Mouse (Mus musculus) forebrain, embryonic 10.5 days (tissue): ENCODE data around the gene Ero1l. TPM values are rescaled to one million over a fixed set of nuclear protein-coding genes. Genes with fewer than 3 reads are reported as not detected.

Experiments used
- DNase-seq: peaks from one replicate; pipeline ENCODE4 v3.0.0-alpha.2; 2017; ENCODE audit warnings: low spot score; ENCODE audit errors: extremely low spot score
- H3K27ac ChIP-seq: fragments of 300-500 bp; sonication (generic); 2 replicates; pipeline ENCODE4 v1.5.1; 2016; ENCODE audit warnings: mild to moderate bottlenecking
- H3K27me3 ChIP-seq: fragments of 300-500 bp; sonication (generic); 2 replicates; pipeline ENCODE4 v1.6.1; 2016; ENCODE audit warnings: mild to moderate bottlenecking; ENCODE audit not compliant: poor library complexity, severe bottlenecking
- H3K36me3 ChIP-seq: fragments of 300-500 bp; sonication (generic); replicated peaks from 2 replicates; pipeline ENCODE4 v1.6.1; 2016; ENCODE audit warnings: mild to moderate bottlenecking, moderate library complexity
- H3K4me1 ChIP-seq: fragments of 300-500 bp; sonication (generic); 2 replicates; pipeline ENCODE4 v1.6.1; 2016
- H3K4me3 ChIP-seq: fragments of 300-500 bp; sonication (generic); 2 replicates; pipeline ENCODE4 v1.5.1; 2016; ENCODE audit warnings: mild to moderate bottlenecking, moderate library complexity
- H3K9me3 ChIP-seq: fragments of 300-500 bp; sonication (generic); 2 replicates; pipeline ENCODE4 v1.6.1; 2016; ENCODE audit warnings: mild to moderate bottlenecking, moderate library complexity
- WGBS: fragments of 180-500 bp; shearing (Covaris S2); methylation state at CpG from one replicate; pipeline ENCODE4 v1.1.7; 2016; 5-methylcytosine and 5-hydroxymethylcytosine counted together
- polyA plus RNA-seq: library from polyadenylated mRNA; unstranded; fragments of >200 nt; fragmentation: Nextera tagmentation; extraction: Ambion mirVana; gene quantifications from 2 replicates; pipeline ENCODE4 v1.2.1, GENCODE M21; 2016

Ero1l gene
- polyA plus RNA-seq, 1 experiment from 2014 or later = 32.0 TPM

DNA sequence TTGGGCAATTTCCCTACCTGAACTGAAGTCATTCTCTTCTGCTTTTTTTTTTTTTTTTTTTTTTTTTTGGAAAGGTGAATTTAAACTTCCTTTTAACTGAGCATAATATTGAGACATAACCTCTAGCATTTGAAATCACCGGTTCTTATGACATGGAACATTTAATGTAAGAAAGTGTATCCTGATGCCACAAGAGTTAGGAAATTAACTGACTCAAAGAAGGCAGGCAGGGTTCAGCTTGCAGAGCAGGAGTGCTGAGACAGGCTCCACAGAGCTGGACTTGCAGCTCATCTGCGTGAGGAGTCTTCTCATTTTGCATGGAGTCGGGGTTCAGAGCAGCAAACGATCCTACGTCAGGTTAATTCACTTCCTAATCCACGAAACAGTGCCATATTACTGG is 42.8 kb downstream of the Ero1l start:
- no peaks in the 10 kb centered on the region for H3K27me3 ChIP-seq
- H3K36me3 ChIP-seq = peaks cover 8% of the 10 kb centered on the region; the same call in 1 of the 2 replicates
- no peak overlapping the region for H3K4me3 ChIP-seq
- 86% methylated on average over 6 of the region's 6 CpGs for WGBS
- H3K27ac ChIP-seq = no peak overlapping the region
- H3K9me3 ChIP-seq = no peaks in the 10 kb centered on the region
- DNase-seq = no peak
- H3K4me1 ChIP-seq = no peaks in the 10 kb centered on the region

DNA sequence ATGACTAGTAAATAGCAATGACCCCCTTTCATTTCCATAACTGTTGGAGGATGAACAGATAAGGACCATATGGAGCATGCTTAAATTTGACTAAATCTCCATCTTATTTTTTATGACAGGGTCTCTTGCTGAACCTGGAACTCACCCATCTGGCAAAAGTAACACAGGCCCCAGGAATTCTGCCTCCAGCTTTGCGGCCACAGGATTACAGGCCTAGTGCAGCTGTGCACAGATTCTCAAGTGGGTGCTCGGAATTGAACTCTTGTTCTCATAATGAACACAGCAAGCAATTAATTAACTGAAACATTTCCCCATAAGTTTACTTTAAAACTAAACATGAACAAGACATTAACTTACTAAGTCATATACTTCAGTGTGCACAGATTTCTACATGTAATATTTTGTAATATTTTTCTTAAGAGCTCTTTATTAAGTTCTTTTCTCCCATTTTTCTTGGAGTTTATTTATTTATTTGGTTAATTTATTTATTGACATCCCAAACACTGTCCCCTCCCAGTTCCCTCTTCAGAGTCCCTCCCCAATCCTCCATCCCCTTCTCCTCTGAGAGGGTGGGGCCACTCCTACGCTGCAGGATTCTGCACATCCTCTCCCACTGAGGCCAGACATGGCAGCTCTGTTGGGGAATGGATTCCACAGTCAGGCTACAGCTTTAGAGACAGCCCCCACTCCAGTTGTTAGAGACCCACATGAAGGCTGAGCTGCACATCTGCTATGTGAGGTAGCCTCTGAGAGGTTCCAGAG is 54.6 kb downstream of the Ero1l start:
- WGBS = 93% methylated on average over 3 of the region's 3 CpGs
- H3K4me3 ChIP-seq = no peak overlapping the region
- H3K9me3 ChIP-seq = 0 out of 2 replicates have a peak, but pooled peaks cover under 1% of the 10 kb centered on the region
- no peak overlapping the region for H3K27ac ChIP-seq
- no peaks in the 10 kb centered on the region for H3K4me1 ChIP-seq
- no peak for DNase-seq
- H3K36me3 ChIP-seq = peaks cover 9% of the 10 kb centered on the region
- no peaks in the 10 kb centered on the region for H3K27me3 ChIP-seq

DNA sequence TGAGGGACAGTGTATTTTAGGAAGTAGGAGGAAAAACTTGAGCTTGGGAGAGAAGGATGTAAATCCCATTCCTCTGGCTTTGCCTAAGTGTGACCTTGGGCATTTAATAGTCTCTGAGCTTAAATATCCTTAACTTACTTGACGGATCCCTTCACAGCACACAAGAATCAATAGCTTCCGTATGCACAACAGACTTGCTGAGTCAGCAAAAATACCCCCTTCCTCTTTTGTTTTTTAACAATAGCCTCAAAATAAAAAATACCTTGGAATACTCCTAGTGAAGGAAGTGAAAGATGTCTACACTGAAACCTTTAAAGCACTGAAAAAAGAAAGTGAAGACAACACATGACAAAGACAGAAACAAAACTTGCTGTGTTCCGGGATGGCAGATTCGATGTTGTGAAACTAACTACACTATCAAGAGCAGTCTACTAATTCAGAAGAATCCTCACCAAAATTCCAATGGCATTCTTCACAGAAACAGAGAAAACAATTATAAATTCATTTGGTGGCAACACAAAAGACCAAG is 67.0 kb downstream of the Ero1l start:
- Histone ChIP-seq H3K4me3 (no peak overlapping the region), H3K27me3 (no peaks in the 10 kb centered on the region), H3K27ac (no peak overlapping the region), H3K4me1 (0 out of 2 replicates have a peak, but pooled peaks cover 4% of the 10 kb centered on the region), H3K9me3 (no peaks in the 10 kb centered on the region), H3K36me3 (peaks cover 9% of the 10 kb centered on the region; the same call in 1 of the 2 replicates)
- DNase-seq = no peak
- WGBS = 94% methylated on average over 4 of the region's 4 CpGs

DNA sequence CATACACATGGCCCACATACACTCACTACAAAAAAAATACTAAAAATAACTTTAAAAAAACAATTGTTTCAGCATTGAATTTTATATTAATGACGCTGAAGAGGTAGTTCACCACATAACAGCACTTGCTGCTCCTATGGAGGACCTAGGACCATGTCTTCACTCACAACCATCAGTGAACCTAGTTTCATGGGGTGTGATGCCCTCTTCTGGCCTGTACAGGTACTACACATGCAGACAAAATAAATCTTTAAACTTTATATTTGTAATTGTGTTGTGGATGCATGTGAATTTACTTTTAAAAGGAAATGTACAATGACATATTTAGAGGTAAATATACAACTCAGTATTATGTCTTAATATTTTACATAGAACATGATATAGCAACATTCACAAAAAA is 77.0 kb downstream of the Ero1l start:
- Histone ChIP-seq H3K27ac (no peak overlapping the region), H3K4me1 (no peaks in the 10 kb centered on the region), H3K9me3 (no peaks in the 10 kb centered on the region), H3K4me3 (no peak overlapping the region), H3K27me3 (no peaks in the 10 kb centered on the region), H3K36me3 (no peaks in the 10 kb centered on the region)
- no peak for DNase-seq
- 53% methylated on average over 1 of the region's 1 CpGs for WGBS

DNA sequence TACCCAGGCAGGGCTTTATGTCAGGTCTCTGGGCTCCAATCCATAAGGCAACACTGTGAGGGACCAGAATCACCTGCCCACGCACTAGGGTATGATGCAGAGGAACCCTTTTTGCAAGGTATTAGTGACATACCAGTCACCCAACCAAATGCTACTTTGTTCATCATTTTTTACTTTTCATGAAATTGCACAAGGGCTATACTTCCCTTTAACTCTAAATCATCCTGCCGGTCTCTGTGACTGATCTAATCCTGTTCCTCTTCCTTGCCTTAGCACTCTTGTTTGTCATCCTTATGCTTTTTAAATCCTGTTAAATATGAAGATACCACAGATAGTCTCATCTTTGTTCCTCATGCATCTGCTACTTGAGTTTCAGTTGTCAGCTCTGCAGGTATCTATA is 79.5 kb downstream of the Ero1l start:
- Histone ChIP-seq H3K4me3 (no peak overlapping the region), H3K27me3 (no peaks in the 10 kb centered on the region), H3K36me3 (no peaks in the 10 kb centered on the region), H3K27ac (no peak overlapping the region), H3K9me3 (no peaks in the 10 kb centered on the region), H3K4me1 (no peaks in the 10 kb centered on the region)
- DNase-seq = no peak
- 76% methylated on average over 2 of the region's 2 CpGs for WGBS

Other genes with a start within 250 kb of the Ero1l start
- gene Gpr137c, start 99.1 kb downstream of the Ero1l start, polyA plus RNA-seq = 3.3 and 4.5 TPM in 2 replicates
- gene Txndc16, start 98.4 kb downstream of the Ero1l start, polyA plus RNA-seq = 13.2 and 14.0 TPM in 2 replicates
- 211 and 220 TPM in 2 replicates for gene Psmc6, start 11.0 kb upstream of the Ero1l start, polyA plus RNA-seq
- gene Styx, start 32.3 kb upstream of the Ero1l start, polyA plus RNA-seq = 37.0 and 38.2 TPM in 2 replicates
- gene Gnpnat1, start 86.1 kb upstream of the Ero1l start, polyA plus RNA-seq = 41.1 and 45.9 TPM in 2 replicates
- 75.7 and 77.6 TPM in 2 replicates for gene Fermt2, start 211.3 kb upstream of the Ero1l start, polyA plus RNA-seq